Mouse (Mus musculus): ENCODE measurements around the gene Clcc1.

GRCm38 (mm10) chr3:108640998-108641397 lies 12.7 kb upstream of the Clcc1 start:
- TF ChIP-seq CTCF (IDR thresholded peaks at IDR 0.05; ENCODE audit: control insufficient read depth, insufficient read depth, insufficient read length): no peak
- no peak for TF ChIP-seq CEBPB (IDR thresholded peaks at IDR 0.05; ENCODE audit: low read depth)
- TF ChIP-seq MYOD1 (IDR thresholded peaks at IDR 0.05; ENCODE audit: control insufficient read depth, insufficient read length, low read depth): no peak
- no peak for TF ChIP-seq MAX (IDR thresholded peaks at IDR 0.05)
